Mouse (Mus musculus): ENCODE data around the gene Vps37c. TPM values are rescaled to one million over a fixed set of nuclear protein-coding genes. Genes with fewer than 3 reads are reported as not detected.

Vps37c gene
- total RNA-seq (2021) = 10 to 100 TPM; 27.3 to 32.3 TPM

DNA sequence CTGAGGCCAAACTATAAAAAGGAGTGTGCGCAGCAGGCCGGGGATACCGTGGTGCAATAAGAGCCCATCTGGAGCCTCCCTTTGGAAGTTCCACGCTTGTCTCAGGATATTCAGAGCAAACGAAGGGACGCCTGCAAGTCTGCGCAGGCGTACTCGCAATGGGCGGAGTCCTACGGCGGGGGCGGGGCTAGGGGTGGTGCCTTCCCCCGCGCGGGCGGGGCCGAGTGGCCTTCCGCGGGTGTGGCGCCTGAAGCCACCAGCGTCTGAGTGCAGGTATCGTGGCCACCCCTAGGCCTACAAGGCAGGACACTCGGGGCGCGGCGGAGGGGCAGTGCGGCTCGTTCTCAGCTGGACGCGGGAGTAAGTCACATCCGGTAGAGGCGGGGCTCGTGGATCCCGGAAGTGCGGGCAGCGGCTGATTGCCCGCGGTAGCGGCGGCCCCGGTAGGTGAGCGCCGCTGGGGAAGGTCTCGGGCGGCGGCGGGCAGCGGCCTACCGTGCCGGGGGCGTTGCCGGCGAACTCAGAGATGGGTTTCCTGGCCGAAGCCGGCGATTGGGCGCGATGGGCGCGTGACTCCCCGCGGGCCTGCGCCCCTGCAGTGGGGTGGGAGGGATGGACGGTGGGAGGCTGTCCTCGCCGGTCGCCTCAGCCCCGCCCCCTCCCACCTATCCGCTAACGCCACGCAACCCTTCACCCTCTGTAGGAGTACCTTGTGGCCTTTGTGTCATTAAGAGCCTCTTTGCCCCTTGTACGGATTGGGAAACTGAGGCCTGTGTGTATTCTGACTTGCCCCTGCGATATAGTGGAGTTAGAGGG, at the start of gene Vps37c:
TSS of gene Vps37c (plus strand) at position 199 of the 816 bp plus-strand sequence.
- intact Hi-C loops (cut with DNase I) = loop anchor here (1.0 kb wide), 1 partner anchor 21 kb away; no protein-coding TSS in a partner anchor

DNA sequence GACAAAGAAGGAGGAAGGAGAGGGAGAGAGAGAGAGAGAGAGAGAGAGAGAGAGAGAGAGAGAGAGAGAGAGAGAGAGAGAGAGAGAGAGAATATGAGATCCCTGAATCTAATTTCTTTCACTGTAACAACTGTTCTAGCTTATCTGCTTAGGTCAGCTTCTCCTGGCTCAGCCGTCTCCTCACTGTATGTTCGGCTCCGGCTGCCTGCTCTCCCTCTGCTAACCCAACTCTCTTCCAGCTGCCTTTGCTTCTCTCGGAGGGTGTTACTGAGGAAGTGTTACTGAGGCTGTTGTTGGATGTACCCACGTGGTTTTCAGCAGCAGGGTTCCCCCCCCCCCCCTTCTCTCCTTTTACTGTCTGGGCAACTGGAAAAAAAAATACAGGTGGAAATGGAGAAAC, 48.5 kb upstream of the Vps37c start:
- DNase-seq (ENCODE audit: low spot score in 2 of 2) = no peak
- intact Hi-C loops (cut with DNase I) = no loop called here

More for the DNA sequence above, at the start of gene Vps37c:
- DNase-seq (ENCODE audit: low spot score in 2 of 2) = peak; percentile 91 to 95

DNA sequence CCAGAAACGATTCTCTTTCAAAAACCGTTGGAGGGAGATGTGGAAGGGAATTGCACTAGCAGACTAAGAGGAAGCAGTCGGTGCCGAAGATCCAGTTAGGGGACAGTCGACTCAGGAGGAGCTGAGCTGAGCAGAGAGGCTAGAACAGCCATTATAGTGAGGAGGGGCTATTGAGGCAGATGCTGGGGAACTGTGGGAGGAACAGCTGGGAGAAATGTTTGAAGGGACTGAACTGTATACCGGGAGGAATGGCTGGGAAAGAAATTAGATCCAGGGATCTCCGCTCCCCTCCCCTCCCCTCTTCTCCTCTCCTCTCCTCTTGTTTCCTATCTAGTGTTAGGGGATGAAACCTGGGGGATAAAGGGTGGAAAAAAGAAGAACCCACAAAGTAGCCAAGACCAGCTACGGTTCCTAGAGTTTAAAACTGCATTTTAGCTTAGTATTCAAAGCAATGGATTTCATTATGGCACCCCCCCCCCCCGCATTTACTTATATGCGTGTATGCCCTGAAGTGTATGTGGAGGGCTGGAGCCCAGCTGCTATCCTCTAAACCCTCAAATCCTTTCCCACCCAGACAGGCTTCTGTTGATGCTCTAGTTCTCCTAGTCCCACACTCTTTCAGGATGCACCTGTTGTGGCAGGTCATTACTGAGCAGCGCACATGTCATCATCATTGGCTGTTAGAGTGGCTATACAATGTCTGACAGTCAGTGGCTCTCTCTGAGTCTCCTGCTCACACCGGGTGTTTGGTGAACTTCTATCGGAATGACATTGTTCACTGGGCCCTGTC, 47.8 kb upstream of the Vps37c start:
- intact Hi-C loops (cut with DNase I) = no loop called here
- no peak for DNase-seq (ENCODE audit: low spot score in 2 of 2)

DNA sequence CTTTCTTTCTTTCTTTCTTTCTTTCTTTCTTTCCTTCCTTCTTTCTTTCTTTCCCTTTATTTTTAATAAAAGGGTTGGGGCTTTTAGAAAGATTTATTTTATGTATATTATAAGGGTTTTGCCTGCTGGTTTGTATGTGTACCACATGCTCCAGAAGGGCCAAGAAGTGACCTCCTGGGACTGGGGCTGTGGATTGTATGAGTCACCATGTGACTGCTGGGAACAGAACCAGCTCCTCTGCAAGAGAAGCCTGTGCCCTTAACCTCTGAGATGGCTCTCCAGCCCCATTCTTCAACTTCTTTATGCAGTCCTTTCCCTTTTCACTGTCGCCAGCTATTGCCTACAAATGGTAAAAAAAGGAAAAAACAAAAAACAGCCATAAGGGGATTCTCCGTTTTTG, 42.9 kb upstream of the Vps37c start:
- DNase-seq (ENCODE audit: low spot score in 2 of 2) = no peak
- intact Hi-C loops (cut with DNase I) = no loop called here

DNA sequence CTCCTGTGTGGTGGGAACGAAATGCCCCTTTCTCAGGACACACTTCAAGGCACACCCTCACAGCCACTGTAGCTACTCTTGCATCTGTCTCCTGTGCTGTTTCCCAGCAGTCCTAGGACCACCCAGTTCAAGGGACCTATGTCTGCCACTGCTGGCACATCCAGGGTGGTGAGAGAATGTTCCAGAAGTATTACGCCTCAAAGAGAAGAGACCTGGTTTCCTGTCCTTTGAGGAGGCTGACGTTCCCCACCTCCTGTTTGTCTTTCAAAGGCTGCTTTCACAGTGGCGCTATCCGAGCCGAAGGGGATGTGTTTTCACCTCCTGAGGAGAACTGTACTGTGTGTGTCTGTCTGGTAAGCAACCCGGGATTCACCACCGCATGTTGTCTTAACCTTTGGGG, 40.4 kb upstream of the Vps37c start:
- intact Hi-C loops (cut with DNase I) = no loop called here
- no peak for DNase-seq (ENCODE audit: low spot score in 2 of 2)

DNA sequence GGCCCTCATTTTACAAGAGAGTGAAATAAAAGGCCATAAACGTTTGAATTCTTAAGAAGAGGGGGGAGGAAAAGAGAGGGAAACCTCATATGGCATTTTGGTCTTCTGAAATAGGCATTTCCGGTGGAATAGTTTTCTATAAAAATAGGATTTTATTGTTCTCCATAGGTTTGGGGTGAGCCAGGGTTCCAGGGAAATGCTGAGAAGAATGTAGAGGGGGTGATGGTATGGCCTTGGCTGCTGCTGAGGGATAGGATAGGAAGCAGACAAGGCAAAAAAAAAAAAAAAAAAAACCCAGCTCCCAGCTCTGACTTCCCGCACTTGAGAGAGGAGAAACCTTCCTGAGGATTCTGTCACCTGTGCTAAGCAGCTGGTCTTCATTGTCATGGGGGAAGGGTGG, 32.5 kb upstream of the Vps37c start:
- intact Hi-C loops (cut with DNase I) = no loop called here

DNA sequence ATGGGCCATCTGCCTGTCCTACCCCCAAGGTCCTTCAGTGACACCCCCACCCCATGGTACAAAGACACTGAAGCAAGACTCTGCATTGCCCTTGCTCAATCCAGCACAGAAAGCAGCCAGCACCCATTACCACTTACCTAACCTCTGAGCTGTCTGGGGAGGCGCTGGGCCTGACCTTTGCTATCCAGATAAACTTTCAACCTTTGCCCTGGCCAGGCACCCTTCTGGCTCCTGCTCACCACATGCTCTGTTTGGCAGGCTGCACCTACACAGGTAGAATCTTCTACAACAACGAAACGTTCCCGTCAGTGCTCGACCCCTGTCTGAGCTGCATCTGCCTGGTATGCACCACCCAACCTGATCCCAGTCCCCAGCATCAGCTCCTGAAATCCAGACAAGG, 30.8 kb upstream of the Vps37c start:
- intact Hi-C loops (cut with DNase I) = no loop called here
- DNase-seq (ENCODE audit: low spot score in 2 of 2) = no peak

More for the DNA sequence above, 32.5 kb upstream of the Vps37c start:
- DNase-seq (ENCODE audit: low spot score in 2 of 2) = no peak

DNA sequence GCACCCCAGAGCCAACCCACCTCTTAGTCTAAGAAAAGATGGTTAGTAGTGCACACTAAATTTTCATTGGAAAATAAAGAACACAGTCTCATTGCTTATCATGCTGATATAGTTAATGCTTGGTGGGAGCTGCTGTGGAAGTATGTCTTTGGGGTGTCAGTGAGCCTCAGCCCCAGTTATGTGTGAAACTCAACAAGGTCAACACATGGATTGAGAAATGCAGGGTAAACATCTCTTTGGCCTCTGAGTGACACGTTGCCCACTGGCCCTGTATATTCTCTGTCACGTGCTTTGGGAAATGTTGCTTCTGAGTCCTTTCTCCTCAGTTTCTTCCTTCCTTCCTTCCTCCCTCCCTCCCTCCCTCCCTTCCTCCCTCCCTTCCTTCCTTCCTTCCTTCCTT, 30.1 kb upstream of the Vps37c start:
- DNase-seq (ENCODE audit: low spot score in 2 of 2) = no peak
- intact Hi-C loops (cut with DNase I) = no loop called here

DNA sequence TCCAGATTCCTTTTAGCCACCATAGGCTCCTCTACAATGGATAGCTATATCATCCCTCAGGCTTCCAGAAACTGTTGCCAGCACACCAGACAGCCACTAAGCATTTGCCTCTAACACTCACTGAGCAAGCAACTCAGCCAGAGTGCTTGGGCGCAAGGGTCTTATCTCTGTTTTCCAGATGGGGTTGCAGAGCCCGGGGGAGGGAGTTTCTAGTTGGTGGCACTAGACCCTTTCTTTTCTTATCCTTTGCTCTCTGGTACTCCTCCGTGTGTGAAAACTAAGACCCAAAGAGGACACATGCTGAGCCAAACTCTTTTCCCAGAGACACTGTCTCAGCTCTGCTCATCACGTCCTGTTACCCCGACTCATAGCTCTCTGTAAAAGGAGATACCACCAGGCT, 27.2 kb upstream of the Vps37c start:
- intact Hi-C loops (cut with DNase I) = no loop called here
- DNase-seq (ENCODE audit: low spot score in 2 of 2) = no peak

DNA sequence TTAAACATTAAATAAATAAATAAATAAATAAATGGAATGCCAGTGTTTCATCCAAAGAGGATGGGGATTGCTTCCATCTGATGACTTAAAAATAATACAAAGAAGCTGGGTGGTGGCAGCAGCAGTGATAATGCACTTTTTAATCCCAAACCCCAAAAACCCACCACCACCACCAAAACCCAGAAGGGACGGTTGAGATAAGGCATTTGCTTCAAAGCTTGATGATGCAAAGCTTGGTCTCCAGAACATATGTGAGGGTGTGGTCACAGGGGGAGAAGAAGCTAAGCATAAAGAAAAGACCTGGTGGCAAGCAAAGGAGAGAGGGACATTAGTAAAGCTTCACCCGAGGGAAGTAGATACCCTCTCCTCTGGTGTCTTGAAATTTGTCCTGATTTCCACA, 26.6 kb upstream of the Vps37c start:
- intact Hi-C loops (cut with DNase I) = no loop called here
- no peak for DNase-seq (ENCODE audit: low spot score in 2 of 2)

DNA sequence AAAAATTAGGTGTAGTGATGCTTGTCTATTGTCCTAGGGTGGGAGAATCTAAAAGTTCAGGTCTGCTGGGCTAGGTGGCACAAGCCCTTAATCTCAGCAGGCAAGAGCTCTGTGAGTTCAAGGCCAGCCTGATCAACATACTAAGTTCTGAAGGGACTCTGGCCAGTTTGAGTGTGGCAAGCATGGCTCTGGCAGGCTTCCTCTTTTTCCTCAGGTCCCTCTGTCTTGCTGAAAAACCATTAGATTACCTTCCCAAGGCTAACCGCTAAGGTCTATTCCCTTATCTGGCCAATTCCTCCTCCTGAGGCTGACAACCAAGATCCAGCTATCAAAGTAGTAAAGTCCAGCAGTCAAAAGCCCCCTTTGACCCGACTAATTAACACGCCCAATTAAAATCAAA, 25.9 kb upstream of the Vps37c start:
- intact Hi-C loops (cut with DNase I) = no loop called here
- DNase-seq (ENCODE audit: low spot score in 2 of 2) = no peak

DNA sequence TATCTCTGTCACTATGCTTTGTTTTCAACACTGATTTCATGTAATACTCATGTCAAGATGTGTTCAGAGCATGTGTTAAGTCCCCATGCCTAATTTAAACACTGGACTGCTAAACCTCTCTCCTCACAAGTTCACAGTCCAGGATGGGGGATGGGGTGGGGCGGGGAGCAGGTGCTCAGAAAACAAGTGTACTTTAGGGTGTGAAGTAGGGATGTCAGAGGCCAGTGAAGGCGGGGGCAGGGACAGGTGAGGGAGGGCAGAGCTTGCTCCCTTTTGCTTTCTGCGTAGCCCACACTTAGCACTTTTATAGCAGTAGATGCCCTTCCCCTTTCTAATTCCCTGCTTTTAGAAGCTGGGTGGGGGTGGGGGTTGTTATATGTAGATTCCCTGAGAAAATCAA, 23.4 kb upstream of the Vps37c start:
- DNase-seq (ENCODE audit: low spot score in 2 of 2) = no peak
- intact Hi-C loops (cut with DNase I) = loop anchor here (2.0 to 5.0 kb wide), 3 partner anchors 162 to 312 kb away; no protein-coding TSS in a partner anchor

DNA sequence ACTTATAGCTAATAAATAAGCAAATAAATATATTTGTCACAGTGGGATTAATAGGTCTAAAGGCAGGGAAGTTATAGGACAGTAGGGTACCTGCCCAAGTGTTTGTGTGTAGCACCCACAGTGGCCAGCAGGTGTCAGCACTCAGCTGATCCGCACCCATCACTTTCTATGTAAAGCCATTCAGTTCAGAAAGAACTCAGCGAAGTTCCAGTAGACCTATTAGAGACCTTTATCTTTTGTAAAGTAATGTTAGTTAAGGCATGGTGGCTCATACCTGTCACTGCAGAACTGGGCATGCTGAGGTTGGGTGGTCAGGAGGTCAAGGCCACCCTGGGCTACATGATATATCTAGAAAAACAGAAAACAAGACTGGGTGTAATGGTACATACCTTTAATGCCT, 23.0 kb upstream of the Vps37c start:
- intact Hi-C loops (cut with DNase I) = loop anchor here (2.0 to 5.0 kb wide), 3 partner anchors 162 to 312 kb away; no protein-coding TSS in a partner anchor
- peak; percentile 47 to 66 for DNase-seq (ENCODE audit: low spot score in 2 of 2)

DNA sequence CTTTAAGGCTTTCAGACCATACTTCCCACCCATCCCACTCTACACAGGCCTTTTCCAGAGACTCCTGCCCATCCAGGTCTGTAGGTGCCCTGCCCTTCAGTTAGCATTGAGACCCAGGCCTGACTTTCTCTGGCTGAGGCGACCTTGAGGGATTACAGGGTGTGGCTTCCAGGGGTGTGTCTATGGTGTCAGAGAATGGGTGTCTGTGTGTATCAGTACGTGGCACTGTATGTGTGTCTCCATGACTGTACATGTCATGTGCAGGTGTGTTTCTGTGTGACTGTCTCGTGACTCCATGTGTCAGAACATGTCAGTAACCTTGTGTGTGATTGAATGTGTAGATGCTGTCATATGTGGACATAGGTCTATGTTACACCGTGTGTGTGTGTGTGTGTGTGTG, 17.2 kb upstream of the Vps37c start:
- intact Hi-C loops (cut with DNase I) = no loop called here
- no peak for DNase-seq (ENCODE audit: low spot score in 2 of 2)

DNA sequence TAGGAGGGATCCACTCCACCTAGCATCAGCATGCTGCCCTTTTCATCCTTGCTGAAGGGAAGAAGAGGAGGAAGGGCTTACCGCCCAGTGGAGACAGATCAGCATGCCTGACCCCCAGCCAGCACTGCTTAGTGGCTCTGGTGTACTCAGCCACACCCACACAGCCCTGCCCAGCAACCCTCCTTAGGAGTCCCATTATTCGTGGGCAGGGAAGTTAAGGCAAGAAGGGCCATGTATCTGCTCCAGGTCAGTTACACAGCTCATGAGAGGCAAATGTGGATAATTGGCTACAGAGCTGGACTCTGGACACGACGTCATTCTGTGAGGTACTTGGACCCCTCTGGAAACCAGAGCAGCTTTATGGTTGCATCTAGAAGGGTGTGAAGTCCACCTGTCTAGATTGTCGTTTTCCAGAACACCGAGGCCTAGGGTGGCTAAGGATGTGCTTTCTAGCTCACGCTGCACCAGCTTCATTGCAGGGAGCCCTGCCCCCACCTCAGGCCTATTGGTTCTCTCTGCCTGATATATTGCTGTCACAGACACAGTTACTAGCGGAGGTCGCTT, 16.6 kb upstream of the Vps37c start:
- intact Hi-C loops (cut with DNase I) = no loop called here

DNA sequence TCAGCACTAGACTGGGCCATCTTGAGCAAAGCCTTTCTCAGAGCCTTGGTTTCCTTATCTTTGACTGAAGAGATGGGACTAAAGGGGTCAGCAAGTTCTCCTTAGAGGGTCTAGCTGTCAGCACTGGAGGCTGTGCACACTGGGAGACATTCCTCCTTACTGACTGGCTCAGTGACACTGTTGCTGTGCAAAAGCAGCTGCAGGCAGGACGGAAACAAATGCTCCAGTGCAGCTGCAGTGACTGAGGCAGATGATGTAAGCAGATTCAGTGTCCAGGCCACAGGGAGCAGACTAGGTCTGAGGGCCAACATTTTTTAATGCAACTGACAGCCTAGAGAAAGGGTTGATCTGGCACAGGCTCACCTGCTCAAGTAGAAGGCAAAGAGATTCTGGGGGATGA, 15.3 kb upstream of the Vps37c start:
- DNase-seq (ENCODE audit: low spot score in 2 of 2) = no peak
- intact Hi-C loops (cut with DNase I) = no loop called here

More for the DNA sequence above, 16.6 kb upstream of the Vps37c start:
- no peak for DNase-seq (ENCODE audit: low spot score in 2 of 2)

DNA sequence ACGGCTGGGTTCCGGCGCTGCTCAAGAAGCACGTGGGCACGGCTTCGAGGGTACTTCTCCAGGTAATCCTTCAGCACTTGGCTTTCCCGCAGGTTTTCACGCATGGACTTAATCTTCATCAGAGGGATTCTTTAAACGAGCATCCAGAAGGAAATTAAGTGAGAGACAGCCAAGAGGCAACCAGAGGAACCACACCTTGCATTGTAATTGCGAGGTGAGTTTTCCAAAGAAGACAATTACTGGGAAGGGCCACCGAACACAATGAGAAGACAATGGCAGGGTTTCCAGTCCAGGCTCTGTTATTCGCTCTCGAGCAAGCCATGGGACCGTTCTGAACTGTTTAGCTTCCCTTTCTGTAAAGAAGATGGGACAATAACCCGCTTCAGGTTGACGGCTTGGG, 11.9 kb upstream of the Vps37c start:
- intact Hi-C loops (cut with DNase I) = loop anchor here (5.0 kb wide), 1 partner anchor 286 kb away; no protein-coding TSS in a partner anchor
- DNase-seq (ENCODE audit: low spot score in 2 of 2) = no peak

DNA sequence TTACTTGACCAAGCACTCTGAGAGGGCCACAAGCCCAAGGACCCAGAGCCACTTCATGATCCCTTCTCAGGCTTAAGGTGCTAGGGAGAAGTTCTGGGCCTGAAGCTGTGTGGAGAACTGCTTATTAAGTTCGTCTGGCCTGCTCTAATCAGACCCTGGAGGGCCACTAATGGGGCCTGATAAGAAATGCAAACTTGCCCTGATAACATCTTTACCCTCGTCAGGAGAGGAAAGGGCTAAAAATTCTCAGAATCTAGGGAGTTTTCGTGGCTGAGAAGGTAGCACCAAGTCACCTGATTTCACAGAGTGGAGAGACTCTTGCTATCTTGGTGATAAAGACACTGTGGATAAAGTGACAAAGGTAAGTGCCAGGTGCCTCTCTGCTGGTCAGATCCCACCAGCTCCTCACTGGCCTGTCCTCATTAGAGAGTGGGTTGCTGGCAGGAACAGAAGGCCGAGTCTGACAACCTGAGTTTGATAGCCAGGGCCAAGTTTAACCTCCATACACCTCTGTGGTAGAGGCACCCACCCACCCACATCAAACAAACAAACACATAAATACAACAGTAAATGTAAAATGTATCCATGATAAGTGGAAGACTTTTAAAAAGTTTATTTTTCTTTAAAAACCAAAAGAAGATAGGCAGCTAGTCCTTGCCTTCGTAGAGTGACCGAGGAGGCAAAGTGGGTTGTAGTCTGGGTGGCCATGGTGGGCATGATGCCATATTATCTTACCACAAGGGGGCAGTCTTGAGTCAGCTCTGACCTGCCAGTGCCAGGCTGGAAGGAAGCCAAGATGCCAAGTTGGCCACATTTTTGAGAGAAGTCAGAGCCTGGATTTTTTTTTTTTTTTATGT, 10.4 kb upstream of the Vps37c start, which contains the start of gene Pga5:
TSS of gene Pga5 (minus strand) at position 157 of the 857 bp plus-strand sequence.
- intact Hi-C loops (cut with DNase I) = loop anchor here (1.0 to 5.0 kb wide), 3 partner anchors 31 to 301 kb away; no protein-coding TSS in a partner anchor
- peak; percentile 77 to 85 for DNase-seq (ENCODE audit: low spot score in 2 of 2)

DNA sequence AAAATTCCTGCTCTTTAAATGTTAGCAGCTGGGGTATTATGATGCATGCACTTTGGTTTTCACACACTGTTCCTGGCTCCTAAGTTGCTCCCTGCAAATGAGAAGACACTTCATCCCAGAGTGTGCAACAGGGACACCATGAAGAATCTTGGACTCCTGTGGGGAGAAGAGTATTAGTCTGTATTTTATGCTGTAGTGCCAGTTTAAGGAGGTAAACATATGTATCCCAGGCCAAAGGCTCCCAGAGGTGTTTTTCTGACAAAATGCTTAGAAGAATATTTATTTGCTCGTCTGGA, 9.8 kb upstream of the Vps37c start:
- intact Hi-C loops (cut with DNase I) = loop anchor here (1.0 to 5.0 kb wide), 3 partner anchors 31 to 301 kb away; no protein-coding TSS in a partner anchor
- no peak for DNase-seq (ENCODE audit: low spot score in 2 of 2)

Measured in left cerebral cortex, postnatal 25 days (tissue).